ENCODE assay signal across 11 mouse cellular contexts in the genomic region with DNA sequence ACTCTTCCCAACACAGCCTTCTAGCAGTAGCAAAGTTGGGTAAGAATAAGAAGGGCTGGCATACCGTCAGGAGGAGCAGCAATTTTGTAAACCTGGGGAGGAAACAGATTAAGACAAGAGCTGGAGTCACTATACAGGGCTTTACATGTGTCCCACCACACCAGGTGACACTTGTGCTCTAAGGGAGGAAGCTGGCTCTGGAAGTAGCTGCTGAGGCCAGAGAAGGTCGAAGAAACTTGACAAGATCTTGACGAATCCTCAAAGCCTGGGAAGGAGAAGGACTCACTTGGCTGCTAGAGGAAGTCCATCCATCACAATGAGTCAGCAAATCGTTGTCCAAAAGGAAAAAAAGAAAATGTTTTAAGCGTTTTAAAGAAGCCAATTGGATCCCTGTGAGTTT. TPM values are rescaled to one million over a fixed set of nuclear protein-coding genes. Genes with fewer than 3 reads are reported as not detected.
DNase-seq lines count a peak whose midpoint lies in the region; ATAC-seq and TF ChIP-seq lines count a peak whose summit lies in the region.
"Had no signal": no experiment of that assay in that cellular context is flagged by ENCODE, and none has a peak within 500 bp of the region (broad histone marks: within the 10 kb centered on the region; RNA-seq: fewer than 3 reads in every experiment).

No protein-coding gene starts in this region.

- peaks cover 56% of the 10 kb centered on the region for H3K4me1 ChIP-seq in heart, embryonic 10.5 days
- peaks cover 21% of the 10 kb centered on the region; the same call in 1 of the 2 replicates for H3K4me1 ChIP-seq in lung, postnatal 0 days (ENCODE audit: insufficient read depth, low read depth, low read length)
- H3K4me1 ChIP-seq in lung, adult 2 months (ENCODE audit: control insufficient read depth, insufficient read depth, low read length): peaks cover 9% of the 10 kb centered on the region; the same call in 1 of the 2 replicates
- peaks cover 30% of the 10 kb centered on the region for H3K4me1 ChIP-seq in limb, embryonic 12.5 days (replicated peaks)
- peaks cover 15% of the 10 kb centered on the region for H3K4me1 ChIP-seq in stomach, embryonic 14.5 days (ENCODE audit: control insufficient read depth, insufficient read depth, low read length)

- no peaks in the 10 kb centered on the region for H3K27me3 ChIP-seq in heart, embryonic 10.5 days (ENCODE audit: insufficient read depth, poor library complexity, severe bottlenecking)
- H3K27me3 ChIP-seq in lung, postnatal 0 days (replicated peaks; ENCODE audit: insufficient read depth, low read length): no peaks in the 10 kb centered on the region
- no peaks in the 10 kb centered on the region for H3K27me3 ChIP-seq in limb, embryonic 12.5 days
- no peaks in the 10 kb centered on the region for H3K27me3 ChIP-seq in stomach, embryonic 14.5 days (ENCODE audit: control insufficient read depth, insufficient read depth, low read length)

- no peak for TF ChIP-seq EP300 in lung, postnatal 0 days (IDR thresholded peaks at IDR 0.05)

- H3K4me3 ChIP-seq in heart, embryonic 10.5 days: peak overlapping the region; percentile 84; the same call in 1 of the 2 replicates
- H3K4me3 ChIP-seq in lung, postnatal 0 days (ENCODE audit: low read depth, low read length): no peak overlapping the region
- no peak overlapping the region for H3K4me3 ChIP-seq in lung, adult 2 months (replicated peaks; ENCODE audit: extremely low read depth, low read depth, low read length)
- H3K4me3 ChIP-seq in limb, embryonic 12.5 days (replicated peaks): peak overlapping the region; percentile 74; the same call in 1 of the 2 replicates
- H3K4me3 ChIP-seq in stomach, embryonic 14.5 days (ENCODE audit: low read depth, low read length): no peak overlapping the region
- H3K4me3 ChIP-seq in layer of hippocampus, adult 2 months: no peak overlapping the region

- 0 out of 2 replicates have a peak overlapping the region, but pooled peaks have one; percentile 97 for H3K4me2 ChIP-seq in lung, postnatal 0 days (replicated peaks; ENCODE audit: low read depth, low read length)
- H3K4me2 ChIP-seq in limb, embryonic 12.5 days: peak overlapping the region; percentile 100; the same call in 1 of the 2 replicates
- peak overlapping the region; percentile 96 for H3K4me2 ChIP-seq in stomach, embryonic 14.5 days (replicated peaks; ENCODE audit: low read depth, low read length)

- peaks cover 12% of the 10 kb centered on the region for H3K36me3 ChIP-seq in heart, embryonic 10.5 days
- H3K36me3 ChIP-seq in lung, postnatal 0 days (ENCODE audit: insufficient read depth, low read length): no peaks in the 10 kb centered on the region
- H3K36me3 ChIP-seq in limb, embryonic 12.5 days: peaks cover 12% of the 10 kb centered on the region
- H3K36me3 ChIP-seq in stomach, embryonic 14.5 days (ENCODE audit: control insufficient read depth, insufficient read depth, low read length): peaks cover 10% of the 10 kb centered on the region; the same call in 1 of the 2 replicates

- no peak for DNase-seq in heart, embryonic 10.5 days (ENCODE audit: low spot score)
- DNase-seq in heart, postnatal 25 days (ENCODE audit: low spot score): no peak
- no peak for DNase-seq in lung, postnatal 0 days (ENCODE audit: low spot score)
- DNase-seq in lung, adult 2 months: no peak
- DNase-seq in layer of hippocampus, adult 2 months (ENCODE audit: low spot score in 2 of 2): no peak
- DNase-seq: adrenal gland, postnatal 10 days; heart, postnatal 14 days; right cerebral cortex, adult 18-20 months had no signal

- ATAC-seq in lung, postnatal 0 days: no peak
- no peak for ATAC-seq in limb, embryonic 12.5 days (ENCODE audit: insufficient number of reproducible peaks, insufficient read depth, low FRiP score, low TSS enrichment, low read depth)
- ATAC-seq in stomach, embryonic 14.5 days (ENCODE audit: insufficient number of reproducible peaks, insufficient read depth, low FRiP score, low read depth): no peak
- ATAC-seq in inflammation-experienced regulatory T-cells, adult 6 months: no peak

- no peak for TF ChIP-seq CTCF in lung, postnatal 0 days (IDR thresholded peaks at IDR 0.05)
- TF ChIP-seq CTCF in lung, adult 2 months (IDR thresholded peaks at IDR 0.05; ENCODE audit: insufficient read depth, low read length): no peak
- TF ChIP-seq CTCF in layer of hippocampus, adult 2 months (conservative IDR thresholded peaks at IDR 0.05): no peak

- intact Hi-C loops in heart, postnatal 25 days (cut with DNase I): no loop called here

- no peaks in the 10 kb centered on the region for H3K9me3 ChIP-seq in heart, embryonic 10.5 days
- H3K9me3 ChIP-seq in lung, postnatal 0 days (ENCODE audit: low read length): no peaks in the 10 kb centered on the region
- no peaks in the 10 kb centered on the region for H3K9me3 ChIP-seq in limb, embryonic 12.5 days
- no peaks in the 10 kb centered on the region for H3K9me3 ChIP-seq in stomach, embryonic 14.5 days (ENCODE audit: control insufficient read depth, low read depth, low read length)

- WGBS in heart, embryonic 10.5 days: 73% methylated on average over 5 of the region's 5 CpGs
- 50% methylated on average over 5 of the region's 5 CpGs for WGBS in lung, postnatal 0 days
- WGBS in lung, adult 2 months: 51% methylated on average over 5 of the region's 5 CpGs
- 80% methylated on average over 5 of the region's 5 CpGs for WGBS in limb, embryonic 12.5 days
- WGBS in stomach, embryonic 14.5 days: 56% methylated on average over 5 of the region's 5 CpGs

- no peak for TF ChIP-seq POLR2A in lung, adult 2 months (IDR thresholded peaks at IDR 0.05; ENCODE audit: borderline replicate concordance, extremely low read depth, low read depth, low read length)

- H3K27ac ChIP-seq in heart, embryonic 10.5 days: peak overlapping the region; percentile 100; the same call in 1 of the 2 replicates
- H3K27ac ChIP-seq in lung, postnatal 0 days (ENCODE audit: low read length): no peak overlapping the region
- no peak overlapping the region for H3K27ac ChIP-seq in limb, embryonic 12.5 days
- H3K27ac ChIP-seq in stomach, embryonic 14.5 days (ENCODE audit: low read length): no peak overlapping the region
- no peak overlapping the region for H3K27ac ChIP-seq in layer of hippocampus, adult 2 months

- H3K9ac ChIP-seq in lung, postnatal 0 days (replicated peaks; ENCODE audit: low read depth): no peak overlapping the region
- no peak overlapping the region for H3K9ac ChIP-seq in limb, embryonic 12.5 days (replicated peaks)
- no peak overlapping the region for H3K9ac ChIP-seq in stomach, embryonic 14.5 days (replicated peaks; ENCODE audit: low read depth, low read length)

RNA-seq across cellular contexts. Expression of a gene that starts 1.6 kb away (rescaled TPM):
- polyA plus RNA-seq in heart, embryonic 10.5 days (2016; fragmentation: Nextera tagmentation; extraction: Ambion mirVana): 45.9 and 57.1 TPM in 2 replicates
- 10 to 100 TPM; 76.0 to 77.1 TPM for total RNA-seq in heart, postnatal 25 days (2021)
- polyA plus RNA-seq in lung, postnatal 0 days (2015; fragmentation: Nextera tagmentation; extraction: Ambion mirVana): 32.1 and 35.6 TPM in 2 replicates
- 82.2 and 93.8 TPM in 2 replicates for polyA plus RNA-seq in lung, adult 2 months (2012; rRNA removed)
- polyA plus RNA-seq in limb, embryonic 12.5 days (2016; fragmentation: Nextera tagmentation; extraction: Ambion mirVana): 40.3 and 48.1 TPM in 2 replicates
- polyA plus RNA-seq in stomach, embryonic 14.5 days (2014; fragmentation: Nextera tagmentation; extraction: Ambion mirVana): 37.3 and 39.8 TPM in 2 replicates
- 10 to 100 TPM; 11.3 to 13.9 (median 12.7) TPM for polyA plus RNA-seq in inflammation-experienced regulatory T-cells, adult 6 months (2017; shearing (Covaris generic))
- 100 to 1,000 TPM; 133 to 138 TPM for total RNA-seq in layer of hippocampus, adult 2 months (2021)

RNA-seq across cellular contexts. Expression of a gene that starts 13.2 kb away (rescaled TPM):
- polyA plus RNA-seq in heart, embryonic 10.5 days (2016; fragmentation: Nextera tagmentation; extraction: Ambion mirVana): 0.85 and 1.3 TPM in 2 replicates
- total RNA-seq in heart, postnatal 25 days (2021): under 1 TPM; 0.11 to 0.21 TPM
- 3.2 and 3.5 TPM in 2 replicates for polyA plus RNA-seq in lung, postnatal 0 days (2015; fragmentation: Nextera tagmentation; extraction: Ambion mirVana)
- polyA plus RNA-seq in lung, adult 2 months (2012; rRNA removed): 2.7 and 3.8 TPM in 2 replicates
- 16.4 and 16.8 TPM in 2 replicates for polyA plus RNA-seq in limb, embryonic 12.5 days (2016; fragmentation: Nextera tagmentation; extraction: Ambion mirVana)
- polyA plus RNA-seq in stomach, embryonic 14.5 days (2014; fragmentation: Nextera tagmentation; extraction: Ambion mirVana): 5.8 and 7.0 TPM in 2 replicates
- not detected for polyA plus RNA-seq in inflammation-experienced regulatory T-cells, adult 6 months (2017; shearing (Covaris generic))
- 1 to 10 TPM; 1.8 to 1.9 TPM for total RNA-seq in layer of hippocampus, adult 2 months (2021)
- total RNA-seq: heart, postnatal 14 days had no signal

RNA-seq across cellular contexts. Expression of a gene that starts 24.6 kb away (rescaled TPM):
- polyA plus RNA-seq in heart, embryonic 10.5 days (2016; fragmentation: Nextera tagmentation; extraction: Ambion mirVana): 17.5 and 19.6 TPM in 2 replicates
- total RNA-seq in heart, postnatal 25 days (2021): 1 to 10 TPM; 3.2 to 4.4 TPM
- polyA plus RNA-seq in lung, postnatal 0 days (2015; fragmentation: Nextera tagmentation; extraction: Ambion mirVana): 7.8 and 8.6 TPM in 2 replicates
- 10.7 and 11.5 TPM in 2 replicates for polyA plus RNA-seq in lung, adult 2 months (2012; rRNA removed)
- 18.3 and 18.8 TPM in 2 replicates for polyA plus RNA-seq in limb, embryonic 12.5 days (2016; fragmentation: Nextera tagmentation; extraction: Ambion mirVana)
- polyA plus RNA-seq in stomach, embryonic 14.5 days (2014; fragmentation: Nextera tagmentation; extraction: Ambion mirVana): 19.2 and 19.9 TPM in 2 replicates
- 10 to 100 TPM; 20.1 to 32.4 (median 23.9) TPM for polyA plus RNA-seq in inflammation-experienced regulatory T-cells, adult 6 months (2017; shearing (Covaris generic))
- 10 to 100 TPM; 10.1 to 12.1 TPM for total RNA-seq in layer of hippocampus, adult 2 months (2021)

RNA-seq across cellular contexts. Expression of a gene that starts 29.3 kb away (rescaled TPM):
- polyA plus RNA-seq in heart, embryonic 10.5 days (2016; fragmentation: Nextera tagmentation; extraction: Ambion mirVana): 208 and 209 TPM in 2 replicates
- 100 to 1,000 TPM; 111 to 127 TPM for total RNA-seq in heart, postnatal 25 days (2021)
- 346 TPM in 2 replicates for polyA plus RNA-seq in lung, postnatal 0 days (2015; fragmentation: Nextera tagmentation; extraction: Ambion mirVana)
- 452 and 484 TPM in 2 replicates for polyA plus RNA-seq in lung, adult 2 months (2012; rRNA removed)
- polyA plus RNA-seq in limb, embryonic 12.5 days (2016; fragmentation: Nextera tagmentation; extraction: Ambion mirVana): 160 and 175 TPM in 2 replicates
- polyA plus RNA-seq in stomach, embryonic 14.5 days (2014; fragmentation: Nextera tagmentation; extraction: Ambion mirVana): 186 and 200 TPM in 2 replicates
- polyA plus RNA-seq in inflammation-experienced regulatory T-cells, adult 6 months (2017; shearing (Covaris generic)): 100 to 1,000 TPM in 1 of 3 experiments, 10 to 100 TPM in 2; 75.7 to 115 (median 83.2) TPM
- total RNA-seq in layer of hippocampus, adult 2 months (2021): 100 to 1,000 TPM; 411 to 424 TPM

RNA-seq across cellular contexts. Expression of a gene that starts 33.1 kb away (rescaled TPM):
- 14.2 and 17.7 TPM in 2 replicates for polyA plus RNA-seq in heart, embryonic 10.5 days (2016; fragmentation: Nextera tagmentation; extraction: Ambion mirVana)
- 1 to 10 TPM; 4.5 to 5.2 TPM for total RNA-seq in heart, postnatal 25 days (2021)
- 7.2 and 7.7 TPM in 2 replicates for polyA plus RNA-seq in lung, postnatal 0 days (2015; fragmentation: Nextera tagmentation; extraction: Ambion mirVana)
- 22.3 and 23.4 TPM in 2 replicates for polyA plus RNA-seq in lung, adult 2 months (2012; rRNA removed)
- polyA plus RNA-seq in limb, embryonic 12.5 days (2016; fragmentation: Nextera tagmentation; extraction: Ambion mirVana): 36.4 and 39.8 TPM in 2 replicates
- 30.3 and 32.1 TPM in 2 replicates for polyA plus RNA-seq in stomach, embryonic 14.5 days (2014; fragmentation: Nextera tagmentation; extraction: Ambion mirVana)
- polyA plus RNA-seq in inflammation-experienced regulatory T-cells, adult 6 months (2017; shearing (Covaris generic)): not detected
- total RNA-seq in layer of hippocampus, adult 2 months (2021): 10 to 100 TPM; 58.6 to 61.3 TPM

Comparison
In these comparisons a context has a peak if more than half of its experiments do, and no peak if none do; other contexts are left out.
1. H3K4me3 ChIP-seq: peak in heart, embryonic 10.5 days (single experiment) and limb, embryonic 12.5 days (single experiment); none in lung, postnatal 0 days (single experiment), lung, adult 2 months (single experiment), stomach, embryonic 14.5 days (single experiment) and layer of hippocampus, adult 2 months (single experiment).
2. Peak in every context shown above with its lines, with median percentiles within 50 percentile points of each other: H3K4me2 ChIP-seq.